Mouse (Mus musculus): ENCODE results near the gene Atpif1.

The Atpif1 gene

DNA sequence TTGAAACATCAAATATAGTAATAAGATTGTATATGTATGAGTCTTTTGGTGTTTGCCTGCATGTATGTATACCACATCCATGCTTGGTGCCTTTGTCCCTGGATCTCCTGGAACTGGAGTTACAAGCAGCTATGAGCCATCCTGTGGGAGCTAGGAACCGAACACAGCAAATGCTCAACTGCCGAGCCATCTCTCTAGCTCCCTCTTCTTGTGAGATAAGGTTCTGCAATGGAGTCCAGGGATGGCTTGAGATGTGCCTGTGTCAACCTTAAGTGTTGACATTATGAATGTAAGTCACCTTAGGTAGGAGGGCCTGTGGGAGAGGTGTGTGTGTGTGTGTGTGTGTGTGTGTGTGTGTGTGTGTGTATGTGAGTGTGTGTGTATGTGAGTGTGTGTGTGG is 6.8 kb downstream of the Atpif1 start:
- peak; percentile 60 for DNase-seq (ENCODE audit: low spot score)

- peak; percentile 55 for DNase-seq (ENCODE audit: low spot score)
These were observed 8.7 kb downstream of the Atpif1 start for GRCm38 (mm10) chr4:132524808-132525207.

DNA sequence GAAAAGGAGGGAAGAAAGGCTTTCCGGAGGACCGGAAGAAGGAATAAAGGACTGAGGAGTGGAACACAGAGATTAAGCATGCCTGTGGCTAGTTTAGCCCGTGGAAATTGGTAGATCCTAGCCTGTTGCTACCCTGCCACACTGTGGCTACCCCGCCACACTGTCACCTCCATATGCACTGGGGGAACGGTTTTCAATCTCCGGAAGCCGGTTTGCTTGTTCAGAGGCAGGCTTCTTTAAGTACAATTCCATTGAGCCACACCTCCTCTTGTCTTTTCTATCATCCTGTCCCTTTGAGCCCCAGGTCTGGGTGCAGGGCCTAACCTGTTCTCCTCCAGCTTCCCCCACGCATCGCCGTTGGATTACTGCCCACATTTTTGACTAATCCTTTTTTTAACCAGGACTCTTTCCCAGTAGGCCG is 9.1 kb downstream of the Atpif1 start:
- no peak for DNase-seq (ENCODE audit: low spot score)

DNA sequence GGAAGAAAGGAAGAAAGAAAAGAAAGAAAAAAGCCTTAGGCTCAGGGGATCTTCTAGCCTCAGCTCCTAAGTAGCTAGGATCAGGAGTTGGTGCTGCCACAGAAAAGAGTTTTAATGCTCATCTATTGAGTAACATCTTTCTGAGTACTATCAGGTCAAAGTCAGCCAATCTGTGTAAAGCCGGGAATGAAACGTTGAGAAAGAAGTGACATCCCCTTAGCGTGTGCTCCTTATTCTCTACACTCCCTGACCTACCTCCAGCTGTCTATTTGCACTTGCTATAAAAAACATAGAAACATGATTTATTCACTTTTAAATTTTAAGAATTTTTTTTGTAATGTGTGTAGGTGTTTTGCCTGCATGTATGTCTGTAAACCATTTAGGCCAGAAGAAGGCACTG is 14.3 kb downstream of the Atpif1 start:
- no peak for DNase-seq (ENCODE audit: low spot score)

DNA sequence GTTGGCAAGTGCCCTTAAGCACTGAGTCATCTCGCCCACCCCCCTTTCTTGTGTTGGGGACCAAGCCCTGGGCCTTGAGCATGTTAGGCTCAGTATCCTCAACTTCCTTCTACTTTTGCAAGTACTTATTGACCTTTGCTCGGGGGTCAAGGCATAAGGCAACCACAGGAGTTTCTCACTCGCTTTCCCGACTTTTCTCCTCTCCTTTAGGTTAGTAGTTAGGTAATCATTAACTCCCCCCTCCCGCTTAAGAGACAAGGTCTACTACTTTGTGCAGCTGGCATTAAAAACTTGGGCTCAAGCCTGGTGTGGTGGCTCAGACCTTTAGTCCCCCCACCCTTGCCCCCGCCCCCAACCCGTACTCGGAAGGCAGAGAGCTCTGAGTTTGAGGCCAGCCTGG is 15.4 kb downstream of the Atpif1 start:
- no peak for DNase-seq (ENCODE audit: low spot score)

GRCm38 (mm10) chr4:132515369-132516155 is 17.9 kb downstream of the Atpif1 start:
- peak; percentile 96 for DNase-seq (ENCODE audit: low spot score)

DNA sequence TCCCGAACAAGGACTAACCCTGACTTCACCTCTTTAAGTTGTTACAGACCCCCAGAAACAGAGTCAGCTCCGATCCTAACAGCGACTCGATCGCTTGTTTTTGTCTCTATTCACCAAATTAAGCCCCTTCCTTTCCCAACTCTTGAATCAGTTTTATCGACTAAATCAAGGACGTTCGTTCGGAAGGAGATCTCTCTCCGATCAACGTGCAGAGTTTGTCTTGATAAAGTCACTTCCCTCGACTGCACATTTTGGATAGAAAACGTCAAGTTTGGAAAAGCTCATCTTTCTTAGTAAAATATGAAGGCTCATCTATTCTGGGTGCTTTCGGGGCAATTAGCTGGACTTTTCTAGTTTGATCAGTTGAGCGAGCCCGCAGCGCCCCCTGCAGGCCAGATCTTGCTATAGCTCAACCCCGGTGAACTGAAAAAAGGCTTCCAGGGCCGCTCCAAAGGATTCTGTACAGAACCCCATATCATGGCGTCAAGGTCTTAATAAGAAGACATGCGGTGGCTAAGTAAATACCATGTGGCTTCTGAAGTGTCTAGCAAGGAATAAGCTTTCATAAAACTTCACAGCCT is 18.8 kb downstream of the Atpif1 start:
- DNase-seq (ENCODE audit: low spot score) = peak; percentile 91

- DNase-seq (ENCODE audit: low spot score) = peak; percentile 56
These were observed 19.8 kb downstream of the Atpif1 start for GRCm38 (mm10) chr4:132513395-132514273.

DNA sequence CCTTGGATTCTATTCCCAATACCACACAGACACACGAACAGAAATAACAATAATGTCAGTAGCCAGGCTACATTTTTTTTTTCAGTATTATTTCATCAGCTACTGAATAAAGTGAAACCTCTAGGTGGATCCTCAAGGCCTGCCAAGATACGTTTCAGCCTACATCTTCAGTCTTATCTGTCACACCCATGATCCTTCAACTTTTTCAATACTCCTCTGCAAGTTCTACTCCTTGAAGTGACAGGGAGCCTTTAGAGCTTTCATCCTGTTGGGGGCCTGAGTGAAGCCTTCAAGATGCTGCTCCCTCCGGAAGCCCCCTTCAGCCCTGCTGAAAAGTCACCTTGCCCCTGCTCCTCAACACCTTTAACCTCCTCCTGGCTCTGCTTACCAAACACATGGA is 21.4 kb downstream of the Atpif1 start:
- DNase-seq (ENCODE audit: low spot score) = peak; percentile 66

GRCm38 (mm10) chr4:132510352-132510798 is 23.1 kb downstream of the Atpif1 start, which contains the start of gene Sesn2:
Gene Sesn2 (minus strand): TSS chr4:132510501.
- peak; percentile 99 for DNase-seq (ENCODE audit: low spot score)

DNA sequence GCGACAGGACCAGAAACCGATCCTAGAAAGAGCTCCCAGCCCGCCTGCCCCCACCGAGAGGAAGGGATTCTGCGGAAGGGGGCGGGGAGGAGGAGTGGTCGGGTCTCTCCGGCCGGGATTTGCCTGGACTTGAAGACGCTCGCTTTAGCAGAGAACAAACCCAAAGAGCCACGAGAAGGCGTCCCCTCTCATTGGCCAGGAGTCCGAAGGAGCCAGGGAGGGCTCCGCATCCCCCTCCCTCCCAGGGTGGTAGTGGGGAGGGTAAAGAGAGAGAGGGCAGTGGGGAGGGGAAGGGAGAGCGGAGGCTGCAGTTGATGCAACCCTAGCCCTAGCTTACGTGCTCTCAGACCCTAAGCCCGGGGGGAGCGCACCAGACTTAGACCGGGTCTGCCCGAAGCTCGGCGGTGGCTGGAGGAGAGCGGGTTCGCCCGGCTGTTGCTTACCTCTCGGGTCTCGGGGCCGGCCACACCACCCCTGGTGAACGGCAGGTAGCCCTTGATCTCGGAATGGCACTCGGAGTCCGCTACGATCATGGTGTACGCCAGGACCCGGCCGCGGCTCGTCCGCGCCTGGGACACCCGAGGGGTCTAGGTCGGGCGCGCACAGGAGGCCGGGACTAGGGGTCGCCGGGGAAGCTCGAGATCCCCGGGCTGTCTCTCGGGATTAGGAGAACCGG is 23.7 kb downstream of the Atpif1 start:
- no peak for DNase-seq (ENCODE audit: low spot score)

DNA sequence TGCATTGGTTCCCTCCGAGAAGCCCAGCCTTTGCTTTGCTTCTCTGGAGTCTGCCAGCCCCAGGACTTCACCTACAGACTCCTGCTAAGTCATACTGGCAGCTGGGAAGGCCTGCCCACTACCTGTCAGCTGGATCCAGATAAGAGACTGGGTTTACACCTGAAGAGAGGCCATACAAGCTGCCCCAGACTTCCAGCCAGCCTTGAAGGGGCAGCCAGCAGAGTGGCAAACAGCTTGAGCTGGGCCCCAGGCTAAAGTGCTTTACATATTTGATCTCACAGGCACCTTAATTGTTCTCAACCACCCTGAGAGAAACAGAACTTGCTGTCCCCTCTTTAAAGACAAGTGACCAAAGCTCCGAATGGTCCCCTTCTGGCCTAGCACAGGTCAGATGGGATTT is 26.2 kb downstream of the Atpif1 start:
- DNase-seq (ENCODE audit: low spot score) = no peak

DNA sequence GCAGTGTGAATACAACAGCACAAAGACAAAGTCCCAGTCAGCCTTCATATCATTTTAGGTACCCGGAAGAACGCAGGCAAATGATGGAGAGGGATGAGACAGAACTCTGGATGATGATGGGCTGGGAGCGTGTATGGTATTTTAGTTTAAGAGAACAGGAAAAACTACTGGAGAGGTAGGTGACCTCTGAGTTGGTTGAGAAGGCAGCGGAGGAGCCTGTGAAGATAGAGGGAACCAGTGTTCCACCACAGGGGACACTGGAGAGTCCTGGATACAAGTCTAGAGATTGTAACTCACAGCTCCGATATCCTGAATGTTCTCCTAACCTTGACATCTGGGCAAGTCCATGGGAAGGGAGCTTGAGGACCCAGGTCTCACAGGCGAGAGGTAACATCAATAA is 27.2 kb downstream of the Atpif1 start:
- DNase-seq (ENCODE audit: low spot score) = no peak

- DNase-seq (ENCODE audit: low spot score) = no peak
These were observed 27.7 kb downstream of the Atpif1 start for GRCm38 (mm10) chr4:132505800-132506199.

DNA sequence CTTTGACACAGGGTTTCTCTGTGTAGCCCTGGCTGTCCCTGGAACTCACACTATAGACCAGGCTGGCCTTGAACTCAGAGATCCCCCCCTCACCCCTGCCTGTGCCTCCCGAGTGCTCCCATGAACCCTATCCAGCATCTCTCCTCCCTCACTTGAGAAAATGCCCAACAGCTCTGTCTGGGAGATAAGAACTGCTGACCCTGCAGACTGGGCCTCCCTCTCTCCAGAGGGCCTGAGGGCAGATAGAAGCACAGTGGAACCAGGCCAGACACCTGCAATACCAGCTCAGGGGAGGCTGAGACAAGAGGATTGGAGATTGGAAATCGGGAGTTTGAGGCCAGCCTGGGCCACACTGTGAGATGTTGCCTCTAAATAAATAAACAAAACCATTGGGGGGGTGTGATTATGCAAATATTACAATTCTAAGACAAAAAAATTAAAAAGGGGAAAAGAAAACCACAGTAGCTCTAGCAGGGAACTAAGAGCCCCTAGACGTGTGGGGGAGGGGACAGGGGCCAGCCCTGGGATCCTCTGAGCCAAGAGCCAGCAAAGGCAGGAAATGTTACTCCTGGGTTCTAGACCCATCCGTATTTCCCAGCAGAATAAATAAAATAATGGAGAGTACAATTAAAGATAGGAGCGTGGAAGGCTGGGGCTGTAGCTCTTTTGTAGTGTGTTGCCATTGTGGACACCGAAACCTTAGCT is 28.3 kb downstream of the Atpif1 start:
- no peak for DNase-seq (ENCODE audit: low spot score)

- DNase-seq (ENCODE audit: low spot score) = no peak
These were observed 30.1 kb downstream of the Atpif1 start for GRCm38 (mm10) chr4:132503344-132503743.

- DNase-seq (ENCODE audit: low spot score) = no peak
These were observed 31.8 kb downstream of the Atpif1 start for GRCm38 (mm10) chr4:132501639-132502038.

DNA sequence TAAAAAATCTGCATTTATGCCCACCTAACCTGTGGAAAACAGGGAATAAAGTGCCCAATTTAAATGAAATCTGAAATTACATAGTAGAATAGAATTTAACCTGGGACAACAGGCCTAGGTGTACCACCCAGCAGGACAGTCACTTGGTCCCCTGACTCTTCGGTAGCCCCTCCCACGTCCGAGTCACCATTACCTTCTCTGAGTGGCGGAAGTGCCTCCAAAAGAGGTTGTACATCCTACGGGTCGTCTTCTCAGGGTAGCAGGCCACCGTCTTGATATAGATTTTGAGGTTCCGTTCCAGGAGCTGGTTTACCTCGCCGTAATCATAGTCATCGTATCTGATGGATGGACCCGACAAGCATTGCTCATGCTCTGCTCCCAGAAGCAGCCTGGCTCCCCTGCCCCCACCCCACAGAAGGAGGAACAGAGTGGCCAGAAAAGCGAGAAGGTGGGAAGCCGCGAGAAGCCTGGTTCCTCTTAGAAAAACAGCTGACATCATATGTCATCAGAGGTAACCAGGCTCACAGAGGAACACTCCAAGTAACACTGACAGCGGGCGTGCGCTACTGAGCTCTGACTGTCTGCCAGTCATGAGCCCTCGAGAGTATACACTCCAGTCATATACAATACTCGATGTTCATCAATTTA is 39.1 kb downstream of the Atpif1 start:
- no peak for DNase-seq (ENCODE audit: low spot score)

GRCm38 (mm10) chr4:132492178-132493060 is 41.0 kb downstream of the Atpif1 start:
- DNase-seq (ENCODE audit: low spot score) = no peak

DNA sequence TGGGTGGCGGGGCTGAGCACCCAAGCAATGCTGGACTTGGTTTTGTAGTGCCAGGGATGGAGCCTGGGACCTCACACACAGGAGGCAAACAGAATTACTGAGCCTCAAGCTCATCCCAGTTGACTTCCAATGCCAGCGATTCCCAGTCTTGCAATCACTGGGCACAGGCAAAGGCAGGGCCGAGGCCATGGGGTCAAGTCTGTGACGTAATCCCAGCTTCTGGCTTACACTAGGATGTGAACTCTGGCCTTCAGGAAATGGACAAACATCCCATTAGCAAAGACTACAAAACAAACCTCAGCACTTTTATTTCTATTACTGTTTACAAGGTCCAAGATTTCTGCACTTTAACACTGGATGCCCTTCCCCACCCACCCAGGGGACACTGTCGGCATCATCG is 41.7 kb downstream of the Atpif1 start:
- no peak for DNase-seq (ENCODE audit: low spot score)

Measured in c-Kit-positive CD71-positive TER-119-positive erythroid progenitor cells, embryonic 14.5 days (primary cell).